Mouse (Mus musculus): ENCODE measurements at regions not wholly inside any gene's neighbourhood (a gene's known extent, or its start where the extent isn't known, plus 50 kb on each side); places are given as distances from the start of the nearest gene placed in this dataset.

DNA sequence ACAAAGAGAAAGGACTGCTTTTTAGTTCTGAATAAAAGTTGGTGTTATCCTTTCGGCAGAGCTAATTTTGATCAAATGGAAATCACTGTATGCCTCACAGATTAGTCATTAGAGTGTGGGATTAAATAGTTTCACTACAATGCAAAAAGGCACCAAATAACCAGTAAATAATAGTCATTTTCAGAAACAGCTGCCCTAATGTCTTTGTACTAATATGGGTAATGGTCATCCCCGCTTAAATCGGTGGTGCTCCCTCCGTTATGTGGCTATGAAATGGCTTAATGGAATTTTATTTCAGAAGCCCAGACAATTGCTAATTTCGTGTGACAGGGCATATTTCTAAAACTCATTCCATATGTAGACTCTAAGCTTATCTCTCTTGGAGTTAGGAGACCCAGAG lies 437.5 kb upstream of the Tenm3 start:
- no peak overlapping the region for H3K9ac ChIP-seq (replicated peaks; ENCODE audit: low read length, poor library complexity, severe bottlenecking)
- H3K9me3 ChIP-seq (ENCODE audit: low read length), result no peaks in the 10 kb centered on the region
- H3K27me3 ChIP-seq (ENCODE audit: insufficient read depth, low read length), result no peaks in the 10 kb centered on the region
- 59% methylated on average over 5 of the region's 5 CpGs for WGBS
- no peak overlapping the region for H3K27ac ChIP-seq (ENCODE audit: low read depth, low read length)
- no peak for DNase-seq (ENCODE audit: low spot score)
- no peak overlapping the region for H3K4me3 ChIP-seq (ENCODE audit: low read depth, low read length)
- ATAC-seq (ENCODE audit: low FRiP score), result no peak
- H3K4me1 ChIP-seq (ENCODE audit: insufficient read depth, low read length), result no peaks in the 10 kb centered on the region
- TF ChIP-seq CTCF (IDR thresholded peaks at IDR 0.05), result no peak
- H3K36me3 ChIP-seq (ENCODE audit: insufficient read depth, low read length), result no peaks in the 10 kb centered on the region
- H3K4me2 ChIP-seq (ENCODE audit: low read depth, low read length, poor library complexity, severe bottlenecking), result no peak overlapping the region

GRCm38 (mm10) chr8:49274031-49274430 lies 430.3 kb upstream of the Tenm3 start:
- Histone ChIP-seq H3K27me3 (ENCODE audit: insufficient read depth, low read length) (no peaks in the 10 kb centered on the region), H3K4me2 (ENCODE audit: low read depth, low read length, poor library complexity, severe bottlenecking) (no peak overlapping the region), H3K4me3 (ENCODE audit: low read depth, low read length) (no peak overlapping the region), H3K27ac (ENCODE audit: low read depth, low read length) (no peak overlapping the region), H3K36me3 (ENCODE audit: insufficient read depth, low read length) (no peaks in the 10 kb centered on the region), H3K9ac (replicated peaks; ENCODE audit: low read length, poor library complexity, severe bottlenecking) (no peak overlapping the region), H3K4me1 (ENCODE audit: insufficient read depth, low read length) (no peaks in the 10 kb centered on the region), H3K9me3 (ENCODE audit: low read length) (no peaks in the 10 kb centered on the region)
- no peak for ATAC-seq (ENCODE audit: low FRiP score)
- DNase-seq (ENCODE audit: low spot score), result no peak
- 79% methylated on average over 4 of the region's 4 CpGs for WGBS
- no peak for TF ChIP-seq CTCF (IDR thresholded peaks at IDR 0.05)

GRCm38 (mm10) chr8:49273109-49273508 lies 429.4 kb upstream of the Tenm3 start:
- H3K4me2 ChIP-seq (ENCODE audit: low read depth, low read length, poor library complexity, severe bottlenecking), result no peak overlapping the region
- no peak overlapping the region for H3K27ac ChIP-seq (ENCODE audit: low read depth, low read length)
- ATAC-seq (ENCODE audit: low FRiP score) (no peak), DNase-seq (ENCODE audit: low spot score) (no peak)
- no peaks in the 10 kb centered on the region for H3K27me3 ChIP-seq (ENCODE audit: insufficient read depth, low read length)
- no peaks in the 10 kb centered on the region for H3K4me1 ChIP-seq (ENCODE audit: insufficient read depth, low read length)
- TF ChIP-seq CTCF (IDR thresholded peaks at IDR 0.05), result no peak
- H3K36me3 ChIP-seq (ENCODE audit: insufficient read depth, low read length), result no peaks in the 10 kb centered on the region
- H3K4me3 ChIP-seq (ENCODE audit: low read depth, low read length), result no peak overlapping the region
- 100% methylated on average over 1 of the region's 1 CpGs for WGBS
- no peaks in the 10 kb centered on the region for H3K9me3 ChIP-seq (ENCODE audit: low read length)
- no peak overlapping the region for H3K9ac ChIP-seq (replicated peaks; ENCODE audit: low read length, poor library complexity, severe bottlenecking)

- WGBS, result 32% methylated on average over 6 of the region's 6 CpGs
- no peaks in the 10 kb centered on the region for H3K36me3 ChIP-seq (ENCODE audit: insufficient read depth, low read length)
- ATAC-seq (ENCODE audit: low FRiP score) (no peak), DNase-seq (ENCODE audit: low spot score) (peak; percentile 10)
- H3K9me3 ChIP-seq (ENCODE audit: low read length), result no peaks in the 10 kb centered on the region
- H3K27me3 ChIP-seq (ENCODE audit: insufficient read depth, low read length), result no peaks in the 10 kb centered on the region
- no peak for TF ChIP-seq CTCF (IDR thresholded peaks at IDR 0.05)
- H3K9ac ChIP-seq (replicated peaks; ENCODE audit: low read length, poor library complexity, severe bottlenecking), result no peak overlapping the region
- no peak overlapping the region for H3K4me2 ChIP-seq (ENCODE audit: low read depth, low read length, poor library complexity, severe bottlenecking)
- no peak overlapping the region for H3K4me3 ChIP-seq (ENCODE audit: low read depth, low read length)
- H3K27ac ChIP-seq (ENCODE audit: low read depth, low read length), result no peak overlapping the region
- no peaks in the 10 kb centered on the region; the same call in 1 of the 2 replicates for H3K4me1 ChIP-seq (ENCODE audit: insufficient read depth, low read length)
Observed at GRCm38 (mm10) chr8:49263416-49263815, 419.7 kb upstream of the Tenm3 start.

DNA sequence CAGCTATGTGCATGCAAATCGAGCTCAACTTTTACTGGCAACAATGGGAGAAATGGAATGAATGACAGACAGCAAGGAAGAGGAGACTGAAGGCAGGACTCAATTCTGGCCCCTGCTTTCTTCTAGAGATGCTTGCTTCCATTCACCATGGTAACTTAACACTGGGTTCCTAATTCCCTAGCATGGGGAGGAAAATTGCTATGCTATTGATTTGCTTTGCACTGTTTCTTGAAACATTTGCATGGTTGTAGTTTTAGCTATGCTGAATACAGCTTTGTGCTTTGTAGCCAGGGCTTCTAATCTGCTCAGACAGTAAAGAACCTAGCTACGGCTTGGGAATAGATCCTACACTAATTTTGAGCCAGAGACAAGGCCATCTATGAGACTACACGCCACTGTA lies 419.0 kb upstream of the Tenm3 start:
- no peaks in the 10 kb centered on the region; the same call in 1 of the 2 replicates for H3K4me1 ChIP-seq (ENCODE audit: insufficient read depth, low read length)
- H3K4me2 ChIP-seq (ENCODE audit: low read depth, low read length, poor library complexity, severe bottlenecking), result no peak overlapping the region
- no peak overlapping the region for H3K27ac ChIP-seq (ENCODE audit: low read depth, low read length)
- no peaks in the 10 kb centered on the region for H3K36me3 ChIP-seq (ENCODE audit: insufficient read depth, low read length)
- H3K9me3 ChIP-seq (ENCODE audit: low read length), result no peaks in the 10 kb centered on the region
- ATAC-seq (ENCODE audit: low FRiP score) (no peak), DNase-seq (ENCODE audit: low spot score) (peak; percentile 11)
- no peaks in the 10 kb centered on the region for H3K27me3 ChIP-seq (ENCODE audit: insufficient read depth, low read length)
- no peak overlapping the region for H3K4me3 ChIP-seq (ENCODE audit: low read depth, low read length)
- TF ChIP-seq CTCF (IDR thresholded peaks at IDR 0.05), result no peak
- 19% methylated on average over 3 of the region's 3 CpGs for WGBS
- no peak overlapping the region for H3K9ac ChIP-seq (replicated peaks; ENCODE audit: low read length, poor library complexity, severe bottlenecking)

DNA sequence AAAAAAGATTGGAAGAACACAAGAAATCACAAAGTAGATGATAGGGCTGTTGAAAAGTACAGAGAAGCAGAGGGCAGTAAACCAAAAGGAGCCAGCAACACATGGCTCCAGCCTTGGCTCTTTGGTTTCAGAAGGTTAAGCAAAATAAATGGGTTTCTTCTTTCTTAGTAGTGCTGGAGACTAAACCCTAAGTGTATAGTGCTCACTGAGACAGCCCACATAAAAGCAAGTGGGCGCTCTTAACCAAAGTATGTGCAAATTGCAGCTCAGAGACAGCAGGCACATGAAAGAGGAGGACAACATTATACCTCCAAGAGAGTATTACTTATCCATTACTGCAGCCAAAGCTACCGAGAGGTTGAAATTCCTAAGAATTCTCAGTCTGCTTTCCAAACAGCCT lies 412.2 kb upstream of the Tenm3 start:
- no peak overlapping the region for H3K27ac ChIP-seq (ENCODE audit: low read depth, low read length)
- TF ChIP-seq CTCF (IDR thresholded peaks at IDR 0.05), result no peak
- DNase-seq (ENCODE audit: low spot score), result no peak
- H3K4me1 ChIP-seq (ENCODE audit: insufficient read depth, low read length), result no peaks in the 10 kb centered on the region
- no peaks in the 10 kb centered on the region for H3K9me3 ChIP-seq (ENCODE audit: low read length)
- H3K9ac ChIP-seq (replicated peaks; ENCODE audit: low read length, poor library complexity, severe bottlenecking), result no peak overlapping the region
- no peak for ATAC-seq (ENCODE audit: low FRiP score)
- WGBS, result 75% methylated on average over 2 of the region's 2 CpGs
- no peak overlapping the region for H3K4me3 ChIP-seq (ENCODE audit: low read depth, low read length)
- no peaks in the 10 kb centered on the region for H3K27me3 ChIP-seq (ENCODE audit: insufficient read depth, low read length)
- no peak overlapping the region for H3K4me2 ChIP-seq (ENCODE audit: low read depth, low read length, poor library complexity, severe bottlenecking)
- H3K36me3 ChIP-seq (ENCODE audit: insufficient read depth, low read length), result no peaks in the 10 kb centered on the region
